ENCODE assay signal across 9 mouse cellular contexts in genomic region chr11:116418194-116418840, GRCm38 (mm10). TPM values are rescaled to one million over a fixed set of nuclear protein-coding genes. Genes with fewer than 3 reads are reported as not detected.
DNase-seq lines count a peak whose midpoint lies in the region; ATAC-seq and TF ChIP-seq lines count a peak whose summit lies in the region.
"Had no signal": no experiment of that assay in that cellular context is flagged by ENCODE, and none has a peak within 500 bp of the region (broad histone marks: within the 10 kb centered on the region; RNA-seq: fewer than 3 reads in every experiment).

No protein-coding gene starts in this region.

- 24% methylated on average over 2 of the region's 2 CpGs for WGBS in midbrain, postnatal 0 days
- 30% methylated on average over 2 of the region's 2 CpGs for WGBS in midbrain, embryonic 15.5 days

- TF ChIP-seq CTCF in midbrain, postnatal 0 days (IDR thresholded peaks at IDR 0.05): no peak

- no peaks in the 10 kb centered on the region for H3K9me3 ChIP-seq in midbrain, postnatal 0 days (ENCODE audit: low read length)
- H3K9me3 ChIP-seq in midbrain, embryonic 15.5 days: no peaks in the 10 kb centered on the region
- H3K9me3 ChIP-seq: liver, embryonic 13.5 days had no signal

- H3K9ac ChIP-seq in midbrain, postnatal 0 days (replicated peaks; ENCODE audit: low read length, poor library complexity, severe bottlenecking): no peak overlapping the region
- no peak overlapping the region for H3K9ac ChIP-seq in midbrain, embryonic 15.5 days
- H3K9ac ChIP-seq: liver, embryonic 13.5 days had no signal

- H3K27ac ChIP-seq in midbrain, postnatal 0 days (ENCODE audit: low read depth, low read length): no peak overlapping the region
- H3K27ac ChIP-seq in midbrain, embryonic 15.5 days: no peak overlapping the region
- H3K27ac ChIP-seq: liver, embryonic 13.5 days had no signal

- H3K4me1 ChIP-seq in midbrain, postnatal 0 days (ENCODE audit: insufficient read depth, low read length): 0 out of 2 replicates have a peak, but pooled peaks cover 2% of the 10 kb centered on the region
- peaks cover 5% of the 10 kb centered on the region for H3K4me1 ChIP-seq in midbrain, embryonic 15.5 days

- no peak for ATAC-seq in midbrain, postnatal 0 days (ENCODE audit: low FRiP score)
- ATAC-seq in midbrain, embryonic 15.5 days (replicated peaks): no peak

- DNase-seq in heart, adult 11 months: peak; percentile 93
- no peak for DNase-seq in heart, postnatal 4 days
- peak; percentile 10 for DNase-seq in midbrain, postnatal 0 days (ENCODE audit: low spot score)
- DNase-seq in forelimb bud, embryonic 11.5 days (ENCODE audit: low read depth, low spot score): peak; percentile 89
- peak; percentile 77 to 78 for DNase-seq in natural killer cell, adult 2 months (ENCODE audit: low spot score in 2 of 2)
- DNase-seq in right cerebral cortex, postnatal 4 days: no peak
- DNase-seq in layer of hippocampus, postnatal 25 days (ENCODE audit: extremely low spot score in 1 of 2, low spot score in 1 of 2): no peak
- DNase-seq: liver, embryonic 13.5 days had no signal

- no peak overlapping the region for H3K4me2 ChIP-seq in midbrain, postnatal 0 days (ENCODE audit: low read depth, low read length, poor library complexity, severe bottlenecking)
- no peak overlapping the region for H3K4me2 ChIP-seq in midbrain, embryonic 15.5 days
- H3K4me2 ChIP-seq: liver, embryonic 13.5 days had no signal

- no peak overlapping the region for H3K4me3 ChIP-seq in midbrain, postnatal 0 days (ENCODE audit: low read depth, low read length)
- no peak overlapping the region for H3K4me3 ChIP-seq in midbrain, embryonic 15.5 days
- H3K4me3 ChIP-seq: liver, embryonic 13.5 days had no signal

- no peaks in the 10 kb centered on the region for H3K27me3 ChIP-seq in midbrain, postnatal 0 days (ENCODE audit: insufficient read depth, low read length)
- no peaks in the 10 kb centered on the region for H3K27me3 ChIP-seq in midbrain, embryonic 15.5 days (replicated peaks)

- H3K36me3 ChIP-seq in midbrain, postnatal 0 days (ENCODE audit: insufficient read depth, low read length): no peaks in the 10 kb centered on the region
- no peaks in the 10 kb centered on the region for H3K36me3 ChIP-seq in midbrain, embryonic 15.5 days (replicated peaks)
- H3K36me3 ChIP-seq: liver, embryonic 13.5 days had no signal

RNA-seq across cellular contexts. Expression of gene Rnf157, which starts 5.5 kb away (rescaled TPM):
- 10 to 100 TPM; 11.9 to 12.4 TPM for total RNA-seq in heart, postnatal 4 days (2021)
- total RNA-seq in midbrain, postnatal 0 days (2014; rRNA removed): 113 and 138 TPM in 2 replicates
- polyA plus RNA-seq in midbrain, postnatal 0 days (2015; fragmentation: Nextera tagmentation; extraction: Ambion mirVana): 53.7 and 57.0 TPM in 2 replicates
- polyA plus RNA-seq in midbrain, embryonic 15.5 days (2015; fragmentation: Nextera tagmentation; extraction: Ambion mirVana): 66.1 and 68.0 TPM in 2 replicates
- total RNA-seq in layer of hippocampus, postnatal 25 days (2021): 100 to 1,000 TPM; 241 to 258 TPM

RNA-seq across cellular contexts. Expression of gene Ubald2, which starts 15.6 kb away (rescaled TPM):
- 10 to 100 TPM; 52.8 to 55.5 TPM for total RNA-seq in heart, postnatal 4 days (2021)
- total RNA-seq in midbrain, postnatal 0 days (2014; rRNA removed): 81.0 and 85.9 TPM in 2 replicates
- 40.1 and 40.9 TPM in 2 replicates for polyA plus RNA-seq in midbrain, postnatal 0 days (2015; fragmentation: Nextera tagmentation; extraction: Ambion mirVana)
- polyA plus RNA-seq in midbrain, embryonic 15.5 days (2015; fragmentation: Nextera tagmentation; extraction: Ambion mirVana): 40.9 and 44.2 TPM in 2 replicates
- 10 to 100 TPM; 37.0 to 38.3 TPM for total RNA-seq in layer of hippocampus, postnatal 25 days (2021)

RNA-seq across cellular contexts. Expression of gene Qrich2, which starts 47.7 kb away (rescaled TPM):
- total RNA-seq in heart, postnatal 4 days (2021): under 1 TPM in 1 of 2 experiments, not detected in 1; 0.05 TPM
- not detected in 2 replicates for total RNA-seq in midbrain, postnatal 0 days (2014; rRNA removed)
- polyA plus RNA-seq in midbrain, postnatal 0 days (2015; fragmentation: Nextera tagmentation; extraction: Ambion mirVana): 0.14 and 0.15 TPM in 2 replicates
- not detected in 2 replicates for polyA plus RNA-seq in midbrain, embryonic 15.5 days (2015; fragmentation: Nextera tagmentation; extraction: Ambion mirVana)
- not detected for total RNA-seq in layer of hippocampus, postnatal 25 days (2021)
- polyA plus RNA-seq: liver, embryonic 13.5 days had no signal

Comparison
In these comparisons a context has a peak if more than half of its experiments do, and no peak if none do; other contexts are left out.
1. DNase-seq: peak in heart, adult 11 months (single experiment), midbrain, postnatal 0 days (single experiment), forelimb bud, embryonic 11.5 days (single experiment) and natural killer cell, adult 2 months (2 of 2); none in heart, postnatal 4 days (single experiment), right cerebral cortex, postnatal 4 days (single experiment) and layer of hippocampus, postnatal 25 days (0 of 2).